Mouse (Mus musculus) hematopoietic stem cell, adult 5-6 weeks (primary cell): Measurements from ENCODE around the gene Zkscan7. TPM values are rescaled to one million over a fixed set of nuclear protein-coding genes. Genes with fewer than 3 reads are reported as not detected.
"Not testable (repeated sequence)": the region's sequence is repeated elsewhere in the genome, so short reads cannot be mapped to it uniquely, and the experiment has no call there.

Experiments used
- ATAC-seq, 2 experiments: fragments of 125-278 bp in 1 of 2; replicated peaks in 1 of 2; 2 replicates each; pipeline ENCODE4 v1.8.0; 2016 to 2017; ENCODE audit warnings: inconsistent platforms in 2 of 2, mild to moderate bottlenecking in 2 of 2, moderate number of reproducible peaks in 2 of 2, low read depth in 1 of 2, moderate TSS enrichment in 1 of 2; ENCODE audit not compliant: low FRiP score in 2 of 2, poor library complexity in 2 of 2, severe bottlenecking in 2 of 2, insufficient read depth in 1 of 2, low TSS enrichment in 1 of 2
- total RNA-seq: library from RNA; stranded (forward); fragments of 172-1452, 232-1000 nt; gene quantifications from 2 replicates; pipeline ENCODE4 v1.2.3, GENCODE M21; 2017

Zkscan7 gene
- 5.1 and 7.5 TPM in 2 replicates for total RNA-seq

GRCm38 (mm10) chr9:122885385-122885784 lies at the start of gene Zkscan7:
Gene Zkscan7, plus strand, starts transcription at chr9:122885685.
- ATAC-seq: no peak

DNA sequence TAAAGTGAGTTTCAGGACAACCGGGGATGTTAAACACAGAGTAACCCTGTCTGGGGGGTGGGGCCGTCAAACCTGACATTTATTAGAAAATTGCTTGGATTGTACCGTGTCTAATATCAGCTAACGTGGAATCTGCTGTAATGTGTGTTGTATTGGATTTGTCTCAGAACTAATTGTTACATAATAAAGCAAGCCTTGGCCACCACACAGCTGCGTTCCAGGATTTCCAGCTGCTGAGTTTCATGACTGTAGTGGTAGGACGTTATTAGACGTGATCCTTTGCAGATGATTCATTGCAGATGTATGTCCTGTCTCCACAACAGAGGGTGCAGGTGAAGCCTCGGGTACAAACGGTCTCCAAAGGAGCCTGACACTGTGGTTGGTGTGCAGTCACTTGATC lies 49.4 kb upstream of the Zkscan7 start:
- no peak for ATAC-seq

DNA sequence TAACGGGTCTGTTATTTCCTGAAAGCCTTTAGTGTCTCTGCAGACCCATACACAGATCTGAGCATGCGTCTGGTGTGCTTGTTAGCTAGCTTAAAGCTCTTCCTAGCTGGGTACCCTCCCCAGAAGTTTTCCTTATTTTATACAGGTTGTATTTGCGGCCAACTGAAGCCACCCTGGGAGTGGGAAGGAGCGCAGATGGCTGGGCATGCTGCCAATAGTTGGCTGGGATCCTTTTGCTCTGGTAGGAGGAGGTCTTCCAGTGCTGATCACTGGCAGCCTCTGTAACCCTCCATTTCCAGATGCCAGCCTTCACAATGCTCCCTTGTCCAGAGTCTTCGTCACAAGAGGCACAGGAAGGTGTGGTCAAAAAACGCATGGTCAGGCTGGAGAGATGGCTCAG lies 48.7 kb upstream of the Zkscan7 start:
- ATAC-seq: no peak

- ATAC-seq: no peak
Measured at GRCm38 (mm10) chr9:122837216-122837615, 48.3 kb upstream of the Zkscan7 start.

DNA sequence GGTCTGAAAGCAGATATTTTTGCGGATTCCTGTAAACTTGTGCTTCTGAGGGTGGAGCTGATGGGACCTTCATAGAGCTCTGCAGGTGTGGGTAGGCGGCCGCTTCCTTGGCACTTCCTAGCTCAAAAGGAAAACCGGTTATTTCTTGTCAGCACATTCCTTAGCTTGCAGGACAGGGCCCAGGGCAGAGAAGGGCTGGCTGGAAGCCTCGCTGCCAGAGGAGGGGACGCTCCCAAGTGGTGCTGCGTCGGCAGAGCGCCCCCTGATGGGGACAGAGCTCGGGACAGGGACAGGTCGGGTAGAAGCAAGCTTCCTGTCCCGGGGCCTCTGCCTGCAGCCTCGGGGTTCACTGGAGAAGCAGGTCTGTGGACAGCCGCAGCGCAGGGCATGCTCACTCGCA lies 47.8 kb upstream of the Zkscan7 start:
- ATAC-seq: no peak

DNA sequence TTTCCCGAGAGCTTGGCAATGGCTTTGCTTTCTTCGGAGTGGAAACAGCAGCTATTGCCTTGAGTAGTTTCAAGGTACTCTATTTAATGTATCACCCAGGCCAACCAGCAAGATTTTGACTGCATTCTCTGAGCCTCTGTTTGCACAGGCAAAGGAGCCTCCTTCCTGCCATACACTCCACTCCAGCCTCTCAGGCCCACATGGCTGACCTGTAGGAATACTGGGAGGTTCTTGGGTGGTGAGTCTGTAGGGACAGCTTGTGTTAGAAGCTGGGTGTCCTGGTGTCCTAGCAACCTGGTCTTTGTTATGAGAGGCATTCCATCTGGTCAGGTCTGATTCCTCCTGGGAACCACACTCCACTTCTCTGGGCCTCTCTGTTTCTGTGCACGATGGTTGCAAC lies 41.7 kb upstream of the Zkscan7 start, which contains the start of gene Gm35549:
Gene Gm35549 (minus strand): TSS at position 276 of the 400 bp plus-strand sequence.
- ATAC-seq: no peak

DNA sequence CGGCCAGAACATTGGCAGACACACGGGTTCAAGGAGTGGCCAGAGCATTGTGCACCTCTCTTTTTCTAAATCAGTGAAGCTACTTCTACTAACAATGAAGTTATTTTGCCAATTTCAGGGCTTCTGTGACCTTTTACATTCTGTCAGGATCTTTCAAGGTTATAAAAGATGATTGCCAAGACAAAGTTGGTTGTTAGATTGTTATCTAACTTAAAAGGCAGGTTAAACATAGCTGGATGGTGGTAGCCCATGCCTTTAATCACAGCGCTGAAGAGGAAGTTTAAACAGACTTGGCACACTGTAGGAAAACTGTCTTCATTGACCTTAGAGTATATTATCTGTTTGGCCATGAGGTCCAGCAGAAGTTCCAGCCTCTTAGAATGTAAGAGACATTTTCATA lies 39.9 kb upstream of the Zkscan7 start:
- ATAC-seq: no peak

- no peak for ATAC-seq
Measured at GRCm38 (mm10) chr9:122846156-122846555, 39.3 kb upstream of the Zkscan7 start.

DNA sequence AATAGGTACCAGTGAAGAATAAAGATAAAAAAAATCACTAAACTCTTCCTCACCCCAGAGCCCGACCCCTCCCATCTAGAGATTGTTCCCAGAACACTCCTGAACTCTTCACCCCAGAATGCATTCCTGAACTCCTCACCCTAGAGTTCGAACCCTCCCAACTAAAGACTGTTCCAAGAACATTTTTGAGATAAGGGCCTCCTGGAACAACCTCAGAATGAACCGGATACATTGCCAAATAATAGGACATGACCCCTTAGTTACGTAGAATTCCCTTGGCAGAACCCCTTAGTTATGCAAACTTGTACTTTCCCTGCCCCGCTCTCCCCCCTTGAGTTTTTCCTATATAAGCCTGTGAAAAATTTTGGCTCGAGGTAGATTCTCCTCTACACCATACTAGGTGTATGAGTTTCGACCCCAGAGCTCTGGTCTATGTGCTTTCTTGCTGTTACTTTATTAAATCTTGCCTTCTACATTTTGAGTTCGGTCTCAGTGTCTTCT lies 37.6 kb upstream of the Zkscan7 start:
- ATAC-seq: not testable (repeated sequence)

DNA sequence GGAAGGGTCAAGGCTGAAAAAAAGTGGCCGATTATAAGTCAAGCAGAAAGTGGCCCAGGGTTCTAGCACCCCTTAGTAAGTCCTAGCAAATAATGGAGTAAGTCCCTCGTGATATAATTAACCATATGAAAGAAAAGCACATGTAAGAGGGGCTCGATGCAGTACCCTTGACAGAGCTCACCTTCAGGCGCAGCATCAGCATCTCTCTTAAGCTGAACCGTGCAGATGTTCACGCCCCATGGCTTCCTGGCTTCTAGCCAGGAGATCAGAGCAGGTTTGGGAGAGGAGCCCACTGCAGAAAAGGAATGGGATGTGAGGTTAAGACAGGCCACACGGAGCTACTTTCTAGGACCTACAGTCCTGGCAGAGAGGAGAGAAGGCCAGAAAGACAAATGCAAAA lies 31.0 kb upstream of the Zkscan7 start:
- no peak for ATAC-seq

DNA sequence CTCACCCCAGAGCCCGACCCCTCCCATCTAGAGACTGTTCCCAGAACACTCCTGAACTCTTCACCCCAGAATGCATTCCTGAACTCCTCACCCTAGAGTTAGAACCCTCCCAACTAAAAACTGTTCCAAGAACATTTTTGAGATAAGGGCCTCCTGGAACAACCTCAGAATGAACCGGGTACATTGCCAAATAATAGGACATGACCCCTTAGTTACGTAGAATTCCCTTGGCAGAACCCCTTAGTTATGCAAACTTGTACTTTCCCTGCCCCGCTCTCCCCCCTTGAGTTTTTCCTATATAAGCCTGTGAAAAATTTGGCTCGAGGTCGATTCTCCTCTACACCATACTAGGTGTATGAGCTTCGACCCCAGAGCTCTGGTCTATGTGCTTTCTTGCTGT lies 30.3 kb upstream of the Zkscan7 start:
- not testable (repeated sequence) for ATAC-seq

DNA sequence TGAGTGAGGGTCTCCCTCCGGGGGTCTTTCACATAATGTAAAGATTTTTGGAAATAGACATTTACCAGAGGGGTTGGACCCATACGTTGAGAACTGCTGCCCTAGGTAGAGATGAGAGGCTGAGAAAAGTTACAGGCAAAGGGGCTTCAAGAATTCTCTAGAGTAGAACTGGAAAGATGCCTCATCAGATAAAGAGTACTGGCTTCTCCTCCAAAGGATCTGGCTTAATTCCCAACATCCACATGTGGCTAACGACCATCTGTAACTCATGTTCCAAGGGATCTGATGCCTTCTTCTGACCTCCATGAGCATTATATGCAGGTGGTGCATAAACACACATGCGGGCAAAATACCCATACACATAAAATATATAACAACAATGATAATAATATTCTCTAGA lies 29.9 kb upstream of the Zkscan7 start:
- no peak for ATAC-seq

DNA sequence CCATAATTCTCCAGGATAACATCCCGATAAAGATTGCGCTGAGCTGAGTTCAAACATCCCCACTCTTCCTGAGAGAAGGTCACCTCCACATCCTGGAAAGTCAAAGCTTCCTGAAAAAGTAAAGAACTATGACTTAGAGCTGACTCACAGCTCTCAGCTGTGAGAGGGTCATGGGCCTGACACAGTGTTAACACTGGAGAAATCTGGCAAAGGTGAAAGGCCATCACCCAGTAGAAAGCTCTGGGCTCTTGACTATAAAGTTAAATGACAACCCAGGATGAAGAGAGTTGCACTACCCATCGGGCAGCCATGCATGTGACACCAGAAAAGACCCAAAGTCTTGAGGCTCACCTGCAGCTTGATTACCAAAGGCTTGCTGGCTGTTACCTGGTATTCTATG lies 28.8 kb upstream of the Zkscan7 start:
- no peak for ATAC-seq

DNA sequence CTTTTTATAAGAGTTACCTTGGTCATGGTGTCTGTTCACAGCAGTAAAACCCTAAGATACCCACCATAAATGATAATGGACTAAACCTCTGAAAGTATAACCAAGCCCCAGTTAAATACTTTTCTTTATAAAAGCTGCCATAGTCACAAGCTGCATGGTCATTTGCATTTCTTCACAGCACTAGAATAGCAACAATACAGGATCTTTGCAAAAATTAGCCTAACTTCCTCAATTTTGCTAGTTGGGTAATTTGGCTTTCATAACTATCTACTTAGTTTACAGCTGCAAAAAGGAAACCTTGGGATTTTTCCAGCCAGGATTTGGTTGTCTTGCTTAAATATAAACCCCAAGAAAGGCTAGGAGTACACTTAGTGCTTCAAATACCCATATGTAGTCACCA lies 24.7 kb upstream of the Zkscan7 start:
- peak in 1 of 2 experiments; percentile 18; a peak in 1 of 4 replicates for ATAC-seq

DNA sequence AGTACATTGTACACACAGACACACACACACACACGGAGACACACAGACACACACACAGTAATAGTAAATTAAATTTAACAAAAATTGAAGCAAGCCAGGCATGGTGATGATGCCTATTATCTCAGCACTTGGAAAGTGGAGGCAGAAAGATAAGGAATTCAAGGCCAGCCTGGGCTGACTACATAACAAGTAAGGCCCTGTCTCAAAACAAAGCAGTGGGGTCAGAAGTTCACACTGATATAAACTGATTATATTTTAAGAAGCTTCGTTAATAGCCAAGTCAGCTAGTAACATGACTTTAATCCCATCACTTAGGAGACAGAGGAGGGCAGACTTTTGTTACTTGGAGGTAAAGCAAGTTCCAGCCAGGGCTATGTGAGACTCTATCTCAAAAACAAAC lies 21.8 kb upstream of the Zkscan7 start:
- ATAC-seq: no peak

DNA sequence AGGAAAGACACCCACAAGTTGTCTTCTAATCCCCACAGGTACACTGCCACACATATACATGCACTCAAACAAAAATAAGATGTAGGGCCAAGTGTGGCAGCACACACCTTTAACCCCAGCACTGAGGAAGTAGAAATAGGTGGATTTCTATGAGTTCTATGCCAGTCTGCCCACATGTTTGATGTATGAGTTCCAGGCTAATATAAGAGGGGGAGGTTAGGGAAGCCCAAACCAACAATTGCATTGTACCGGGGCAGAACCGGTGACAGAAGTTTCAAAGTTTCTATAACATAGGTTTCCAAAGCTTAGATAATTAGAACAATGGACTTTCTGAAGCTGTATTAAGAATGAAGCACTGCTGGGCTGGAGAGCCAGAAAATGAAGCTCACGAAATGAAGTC lies 20.6 kb upstream of the Zkscan7 start:
- no peak for ATAC-seq

GRCm38 (mm10) chr9:122865697-122866166 lies 19.8 kb upstream of the Zkscan7 start, which contains the start of gene Zfp445:
Gene Zfp445, minus strand, starts transcription at chr9:122866006.
- ATAC-seq: peak; percentile 92 to 97

DNA sequence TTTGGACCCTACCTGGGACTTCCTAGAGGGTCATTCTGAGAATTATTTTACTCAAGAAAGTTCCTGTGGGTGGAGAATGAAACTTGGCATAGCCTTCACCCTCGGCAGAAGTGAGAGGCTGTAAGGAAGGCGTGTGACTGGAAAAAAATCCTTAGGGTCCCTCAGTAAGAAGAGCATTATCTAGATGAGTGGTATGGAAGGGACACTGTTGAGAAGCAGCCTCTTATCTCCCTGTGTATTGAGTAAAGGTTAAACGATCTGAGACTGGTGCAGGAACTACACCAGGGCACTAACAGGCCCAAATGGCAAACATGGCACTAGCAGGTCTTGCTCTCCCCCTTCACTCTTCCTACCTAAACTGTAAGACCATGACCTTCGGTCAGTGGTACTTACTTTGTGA lies 19.3 kb upstream of the Zkscan7 start:
- no peak for ATAC-seq

DNA sequence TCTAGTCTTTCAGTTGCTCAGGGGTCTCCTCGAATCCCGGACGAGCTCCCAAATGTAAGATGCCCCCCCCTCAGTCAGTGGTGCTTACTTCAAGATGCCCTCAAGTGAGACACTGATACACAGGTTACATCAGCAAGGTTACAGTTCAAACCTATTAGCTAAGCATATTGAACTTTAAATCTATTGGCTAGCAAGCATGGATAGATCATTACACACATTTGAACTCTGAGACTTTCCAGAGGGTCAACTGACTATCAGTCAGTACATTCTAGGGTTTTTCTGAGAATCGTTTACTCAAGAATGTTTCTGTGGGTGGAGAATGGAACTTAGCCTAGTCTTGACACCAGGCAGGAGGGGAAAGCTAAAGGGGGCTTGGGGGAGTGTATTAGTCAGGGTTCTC lies 12.9 kb upstream of the Zkscan7 start:
- no peak for ATAC-seq
